Mouse (Mus musculus): ENCODE data around the gene Abhd13.

GRCm38 (mm10) chr8:10004115-10004514, 26.6 kb downstream of the Abhd13 start:
- TF ChIP-seq CTCF (IDR thresholded peaks at IDR 0.05; ENCODE audit: low read depth, low read length) (no peak), POLR2A (IDR thresholded peaks at IDR 0.05; ENCODE audit: insufficient read depth, low read length) (no peak)
